Mouse (Mus musculus): ENCODE measurements at regions not wholly inside any gene's neighbourhood (a gene's known extent, or its start where the extent isn't known, plus 50 kb on each side); places are given as distances from the start of the nearest gene placed in this dataset.

DNA sequence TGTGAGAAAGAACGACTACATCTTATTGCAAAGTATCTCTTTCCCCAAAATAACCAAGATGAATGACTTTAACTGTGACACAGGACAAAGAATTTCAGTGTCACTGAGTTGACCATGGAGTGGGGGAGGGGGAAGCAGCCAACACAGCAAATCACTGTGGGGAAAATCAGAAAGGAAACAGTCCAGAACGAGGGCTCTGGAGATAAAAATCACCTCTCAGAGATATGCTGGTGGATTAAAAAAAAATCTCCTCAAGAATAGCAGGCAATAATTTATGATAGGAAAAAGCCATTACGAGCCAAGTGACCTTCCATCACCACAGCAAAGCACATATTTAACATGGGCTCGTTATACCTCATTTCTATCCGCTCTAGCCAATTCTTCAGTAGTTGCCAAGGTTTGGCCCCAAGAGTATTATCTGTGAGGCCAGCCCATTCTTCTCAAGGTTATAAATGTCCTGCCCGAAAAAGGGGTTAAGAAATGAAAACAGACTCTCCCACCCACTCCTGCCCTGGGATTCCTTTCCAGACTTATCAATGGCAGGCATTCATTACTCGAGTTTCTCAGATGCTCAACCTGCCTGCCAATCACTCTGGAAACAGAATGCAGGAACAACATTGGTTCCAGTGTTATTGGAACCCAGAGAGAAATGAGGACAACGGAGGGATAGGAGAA lies 181.6 kb upstream of the Clint1 start:
- DNase-seq = no peak

DNA sequence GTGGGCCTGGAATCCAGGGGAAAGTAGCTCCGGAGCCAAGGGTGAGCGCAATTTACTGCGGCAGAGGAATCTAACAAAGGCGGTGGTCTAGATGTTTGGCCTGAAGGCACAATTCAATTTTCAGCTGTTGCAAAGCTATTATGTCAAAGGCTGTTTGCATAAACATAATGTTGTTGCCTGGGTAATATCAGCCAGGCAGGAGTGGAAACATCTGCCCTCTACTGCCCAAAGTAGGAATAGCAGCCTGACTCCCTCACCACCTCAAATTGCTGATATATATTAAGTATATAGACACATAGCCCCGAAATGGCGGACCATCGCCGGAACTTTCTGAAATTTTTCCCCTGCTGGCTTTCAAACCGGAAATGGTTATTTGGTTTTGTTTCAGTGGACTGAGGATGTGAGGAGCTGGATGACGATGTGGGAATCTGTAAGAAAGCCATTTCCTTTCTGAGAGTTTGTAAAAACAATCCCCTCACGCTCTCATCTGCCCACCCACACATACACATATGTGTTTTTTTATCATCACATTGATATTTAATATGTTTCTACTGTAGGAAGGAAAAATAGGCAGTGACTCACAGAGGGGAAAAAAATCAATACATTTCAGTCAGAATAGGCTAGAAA lies 173.1 kb upstream of the Clint1 start:
- DNase-seq = peak; percentile 43

DNA sequence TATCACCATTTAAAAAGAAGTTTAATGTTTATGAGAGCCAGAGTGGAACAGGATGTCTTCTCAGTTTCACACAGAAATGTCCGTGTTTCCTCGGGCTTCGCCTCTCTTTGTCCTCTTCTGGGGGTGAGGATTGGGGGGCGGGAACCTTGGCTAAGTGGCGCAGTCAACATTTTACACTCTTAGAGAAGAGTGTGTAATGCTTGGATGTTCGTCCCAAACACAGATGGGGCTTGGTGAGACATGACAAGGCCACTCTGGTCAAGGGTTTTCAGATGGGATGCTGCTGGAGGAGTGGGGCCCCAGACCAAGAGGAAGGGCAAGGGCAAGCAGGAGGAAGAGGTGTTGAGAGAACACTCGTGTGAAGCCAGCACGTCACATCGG lies 172.6 kb upstream of the Clint1 start:
- no peak for DNase-seq

DNA sequence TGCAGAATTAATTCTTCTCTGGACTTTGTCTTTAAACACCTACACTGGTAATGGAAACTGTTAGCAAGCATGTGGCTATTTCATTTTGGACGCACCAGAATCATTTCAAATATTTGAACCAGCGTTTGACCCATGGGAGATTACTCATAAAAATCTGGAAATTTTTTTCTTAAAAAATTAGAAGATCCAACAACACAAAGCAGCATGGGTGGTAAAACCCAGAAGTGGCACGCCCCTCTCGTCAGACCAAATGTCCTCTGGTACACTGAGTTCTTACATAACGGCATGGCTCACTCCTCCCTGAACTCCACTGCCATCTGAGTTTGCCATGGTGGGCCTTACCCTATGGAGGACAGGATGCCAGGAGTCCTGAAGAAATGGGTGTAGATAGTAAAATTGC lies 166.3 kb upstream of the Clint1 start:
- DNase-seq = no peak

GRCm38 (mm10) chr11:45693206-45693605 lies 158.6 kb upstream of the Clint1 start:
- no peak for DNase-seq

- no peak for DNase-seq
Measured at GRCm38 (mm10) chr11:45701506-45701905, 150.3 kb upstream of the Clint1 start.

- DNase-seq = no peak
Measured at GRCm38 (mm10) chr11:45702916-45703315, 148.9 kb upstream of the Clint1 start.

GRCm38 (mm10) chr11:45704411-45704810 lies 147.4 kb upstream of the Clint1 start:
- DNase-seq = no peak

DNA sequence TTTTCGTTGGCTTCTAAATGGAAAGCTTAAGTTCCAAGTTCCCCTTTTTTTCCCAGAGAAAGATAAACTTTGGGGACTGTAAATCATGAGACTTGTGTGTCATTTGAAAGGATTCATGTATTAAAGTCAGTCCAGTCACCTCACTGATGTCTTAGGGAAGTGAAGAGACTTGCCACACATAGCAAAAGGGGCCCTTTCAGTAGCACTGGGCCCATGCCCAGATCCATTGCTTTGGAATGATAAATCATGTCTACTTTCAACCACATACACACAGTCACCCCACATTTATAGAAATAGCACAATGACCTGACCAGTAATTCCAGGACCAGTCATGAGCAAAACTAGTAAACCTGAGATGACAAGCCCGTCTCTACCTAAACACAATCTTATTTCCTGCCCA lies 133.2 kb upstream of the Clint1 start:
- no peak for DNase-seq

- DNase-seq = no peak
Measured at GRCm38 (mm10) chr11:45719821-45720220, 132.0 kb upstream of the Clint1 start.

GRCm38 (mm10) chr11:45736561-45736960 lies 115.3 kb upstream of the Clint1 start:
- no peak for DNase-seq

DNA sequence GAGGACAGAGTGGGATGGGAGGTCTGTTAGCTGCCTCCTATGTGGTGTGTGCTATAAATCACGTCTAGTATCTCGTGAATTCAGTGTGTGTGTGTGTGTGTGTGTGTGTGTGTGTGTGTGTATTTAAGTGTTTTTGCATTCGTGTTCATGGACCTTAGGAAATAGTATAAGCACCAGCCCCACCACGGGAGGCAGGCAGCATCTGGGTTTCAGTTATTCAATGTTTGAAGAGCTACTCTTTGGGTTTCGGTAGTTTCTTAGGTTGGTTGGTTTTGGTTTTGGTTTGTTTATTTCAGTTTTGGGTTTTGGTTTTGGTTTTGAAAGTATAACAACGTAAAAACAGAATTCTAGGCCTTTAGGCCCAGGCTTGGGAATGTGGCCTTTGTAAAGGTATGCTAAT lies 113.5 kb upstream of the Clint1 start:
- no peak for DNase-seq

DNA sequence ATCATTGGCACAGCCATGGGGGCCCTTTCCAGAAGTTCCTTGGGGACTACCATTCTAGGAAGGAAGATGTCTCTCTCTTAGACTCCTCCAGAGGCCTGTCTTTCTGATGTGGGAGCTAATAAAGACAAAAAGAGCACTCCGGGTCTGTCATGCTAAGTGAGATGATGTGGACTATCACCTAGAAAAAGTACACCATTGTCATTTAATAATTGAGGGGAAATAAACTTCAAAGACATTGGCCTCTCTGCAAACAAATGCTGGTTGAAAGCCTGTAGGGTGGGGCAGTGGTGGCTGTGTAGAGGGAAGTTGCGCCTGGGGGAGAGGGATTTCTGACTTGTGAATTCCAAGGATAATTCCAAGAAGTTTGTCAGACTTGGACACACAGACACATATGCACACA lies 105.9 kb upstream of the Clint1 start:
- no peak for DNase-seq

- DNase-seq = no peak
Measured at GRCm38 (mm10) chr11:45750249-45750648, 101.6 kb upstream of the Clint1 start.

DNA sequence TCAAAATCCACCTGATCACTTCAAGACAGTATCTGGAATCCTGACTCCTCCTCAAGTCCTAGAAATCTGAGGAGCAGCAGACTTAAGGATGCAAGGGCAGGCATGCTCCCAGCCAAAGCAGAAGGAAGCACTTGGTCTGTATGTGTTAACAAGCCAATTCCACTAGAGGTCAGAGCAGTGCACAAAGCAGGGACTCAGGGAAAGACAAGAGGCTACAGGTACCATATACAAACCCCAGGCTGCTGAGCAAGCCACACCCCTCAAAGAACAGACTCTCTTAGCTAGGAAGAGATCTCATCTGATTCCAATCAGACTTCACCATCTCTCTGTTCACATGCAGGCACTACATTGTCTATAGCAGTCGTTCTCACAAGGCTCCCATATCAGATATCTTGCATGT lies 99.6 kb upstream of the Clint1 start:
- DNase-seq = no peak

DNA sequence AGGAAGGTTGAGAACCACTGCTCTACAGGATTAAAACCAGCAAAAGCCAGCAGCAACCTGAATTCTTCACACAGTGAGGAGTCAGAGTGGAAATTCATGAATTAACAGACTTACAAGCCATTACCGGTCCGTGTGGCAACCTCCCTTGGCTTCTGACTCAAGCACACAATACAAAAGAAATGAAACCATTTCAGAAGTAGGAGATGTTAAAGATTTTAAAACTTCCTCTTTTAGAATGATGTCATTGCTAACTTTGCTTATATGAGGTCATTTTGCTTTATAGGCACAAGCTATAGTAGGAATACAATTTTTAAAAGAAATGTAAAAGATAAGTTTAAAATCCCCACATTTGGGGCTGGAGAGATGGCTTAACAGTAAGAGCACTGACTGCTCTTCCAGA lies 99.1 kb upstream of the Clint1 start:
- no peak for DNase-seq

DNA sequence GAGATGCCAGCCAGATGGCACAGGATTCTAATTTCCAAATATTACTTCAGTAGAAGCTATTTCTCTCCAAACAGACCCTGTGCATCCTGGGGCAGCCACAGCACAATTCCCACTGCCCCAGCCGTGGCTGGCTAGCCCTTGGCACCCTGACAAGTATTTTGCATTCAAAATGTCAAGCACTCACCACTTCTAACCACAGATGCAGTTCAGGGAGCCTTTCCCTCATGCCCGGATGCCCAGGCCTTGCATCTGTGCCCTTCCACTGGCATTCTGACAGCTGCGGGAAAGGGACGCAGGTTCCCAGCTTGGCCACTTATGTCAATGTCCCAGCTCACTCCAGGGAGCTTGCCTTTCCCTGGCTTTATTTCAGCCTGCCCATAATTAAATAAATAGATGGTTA lies 84.8 kb upstream of the Clint1 start:
- no peak for DNase-seq

DNA sequence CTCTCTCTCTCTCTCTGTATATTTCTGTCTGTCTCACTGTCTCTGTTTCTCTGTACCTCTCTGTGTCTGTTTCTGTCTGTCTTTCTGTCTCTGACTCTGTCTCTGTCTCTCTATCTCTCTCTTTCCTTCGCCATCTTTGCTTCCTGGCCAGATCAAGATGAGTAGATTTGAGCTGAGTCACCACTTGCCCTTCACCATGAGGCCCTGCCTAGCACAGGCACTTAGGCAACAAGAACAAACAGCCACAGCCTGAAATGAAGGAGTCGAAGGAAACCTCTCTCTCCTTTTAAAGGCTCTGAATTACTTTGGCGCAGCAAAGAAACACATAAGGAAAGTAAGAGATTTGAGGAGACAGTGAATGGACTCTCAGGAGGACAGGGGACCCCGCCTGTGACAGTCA lies 69.4 kb upstream of the Clint1 start:
- no peak for DNase-seq

DNA sequence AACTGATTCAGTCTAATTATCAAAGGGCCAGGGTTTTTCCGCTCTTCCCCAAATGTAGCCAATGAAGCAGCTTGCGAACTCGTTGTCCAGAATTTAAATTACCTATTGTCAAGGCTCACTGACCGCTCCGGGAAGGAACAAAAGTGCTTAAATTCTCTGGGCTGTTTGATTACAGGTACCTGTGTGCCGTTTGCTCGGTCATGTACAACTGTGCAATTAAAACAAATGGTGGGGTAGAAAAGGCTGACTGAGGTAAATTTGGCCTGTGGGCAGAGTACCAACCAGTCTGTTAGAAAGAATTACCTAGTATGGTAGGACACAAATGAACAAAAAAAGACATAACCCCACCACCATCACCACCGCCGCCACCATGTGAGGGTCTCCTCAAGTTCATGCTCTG lies 66.0 kb upstream of the Clint1 start:
- no peak for DNase-seq

- no peak for DNase-seq
Measured at GRCm38 (mm10) chr11:45787408-45787807, 64.4 kb upstream of the Clint1 start.

DNA sequence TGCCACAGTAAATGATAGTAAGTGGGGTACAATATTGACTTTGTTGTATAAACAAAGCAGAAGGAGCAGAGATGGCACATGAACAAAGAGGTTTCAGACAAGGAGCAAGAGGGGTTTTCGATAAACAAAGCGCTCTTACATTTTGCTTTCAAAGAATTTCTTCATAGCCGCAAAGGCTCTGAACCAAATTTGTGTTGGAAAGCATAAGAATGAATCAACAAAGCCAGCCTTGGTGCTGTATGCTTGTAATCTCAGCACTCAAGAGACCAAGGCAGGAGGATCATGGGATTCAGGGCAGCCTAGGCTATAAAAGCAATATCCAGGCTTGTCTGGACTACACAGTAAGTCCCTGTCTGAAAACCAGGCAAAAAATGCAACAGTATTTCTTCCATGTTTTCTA lies 62.0 kb upstream of the Clint1 start:
- DNase-seq = no peak

DNA sequence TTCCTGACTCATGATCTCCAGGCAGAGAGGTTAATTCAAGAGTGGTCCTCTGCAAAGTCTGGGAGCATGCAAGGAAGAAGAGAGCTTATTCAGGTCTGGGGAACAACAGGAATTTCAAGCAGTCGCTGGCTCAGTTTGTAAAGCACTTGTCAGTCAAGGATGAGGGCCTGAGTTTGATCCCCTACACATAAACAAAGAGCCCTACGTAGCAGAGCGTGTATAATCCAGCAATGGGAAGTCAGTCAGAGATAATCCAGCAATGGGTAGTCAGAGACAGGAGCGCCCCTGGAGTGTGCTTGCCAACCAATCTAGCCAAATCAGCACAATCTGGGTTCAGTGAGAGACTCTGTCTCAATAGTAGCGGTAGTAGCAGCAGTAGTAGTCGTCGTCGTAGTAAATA lies 61.3 kb upstream of the Clint1 start:
- no peak for DNase-seq

GRCm38 (mm10) chr11:45791696-45792095 lies 60.2 kb upstream of the Clint1 start:
- no peak for DNase-seq

GRCm38 (mm10) chr11:45794361-45794981 lies 57.4 kb upstream of the Clint1 start:
- no peak for DNase-seq

- no peak for DNase-seq
Measured at GRCm38 (mm10) chr11:45795322-45795721, 56.5 kb upstream of the Clint1 start.
